Mouse (Mus musculus): ENCODE results near the gene Dusp3. TPM values are rescaled to one million over a fixed set of nuclear protein-coding genes. Genes with fewer than 3 reads are reported as not detected.
A peak's percentile ranks its signal among the peaks of the same experiment; 100 is the strongest.
"Not testable (repeated sequence)": the region's sequence is repeated elsewhere in the genome, so short reads cannot be mapped to it uniquely, and the experiment has no call there.

The Dusp3 gene
- total and polyA plus RNA-seq, 3 experiments: 18.4 to 35.5 (median 29.8) TPM

DNA sequence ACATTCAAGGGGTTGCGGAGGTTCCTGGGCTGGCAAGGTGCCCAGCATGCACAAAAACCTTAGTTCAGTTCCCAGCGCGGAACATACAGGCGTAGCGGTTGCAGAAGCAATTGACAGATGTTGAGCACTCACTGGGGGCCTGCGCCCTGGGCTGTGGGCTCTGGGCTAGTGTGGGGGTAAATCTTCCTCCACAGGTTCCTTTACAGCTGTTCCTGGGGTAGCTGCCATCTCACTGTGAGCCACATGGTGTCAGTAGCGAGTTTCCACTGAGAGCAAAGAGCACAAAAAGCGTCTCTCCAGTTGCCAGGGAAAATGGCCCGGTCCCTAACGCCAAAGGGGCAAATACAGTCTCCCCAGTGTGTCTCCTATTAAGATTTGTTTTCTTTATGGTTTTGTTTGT lies 823 bp downstream of the Dusp3 start (continued):
- no peak for TF ChIP-seq CHD2 (IDR thresholded peaks at IDR 0.05; ENCODE audit: low read length)
- TF ChIP-seq USF1 (IDR thresholded peaks at IDR 0.05; ENCODE audit: low read depth, low read length): 0 out of 2 replicates have a peak, but pooled peaks have one; percentile 8

DNA sequence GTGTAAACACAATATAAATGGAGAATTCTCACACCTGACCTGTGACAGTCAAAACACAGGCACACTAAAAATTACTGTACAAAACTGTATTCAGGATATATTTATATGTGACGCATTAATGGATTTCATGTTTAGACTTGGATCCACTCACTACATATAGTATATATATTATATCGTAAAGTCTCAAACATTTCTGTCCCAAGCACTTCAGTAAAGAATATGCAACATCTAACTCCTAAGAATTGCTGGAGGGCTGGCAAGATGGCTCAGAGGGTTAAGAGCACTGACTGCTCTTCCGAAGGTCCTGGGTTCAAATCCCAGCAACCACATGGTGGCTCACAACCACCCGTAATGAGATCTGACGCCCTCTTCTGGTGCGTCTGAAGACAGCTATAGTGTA lies 1.4 kb downstream of the Dusp3 start:
- not testable (repeated sequence) for H3K9me3 ChIP-seq (replicated peaks; ENCODE audit: insufficient read depth, low read length); H3K27me3 ChIP-seq (ENCODE audit: control insufficient read depth in 1 of 2, insufficient read depth in 2 of 2, low read length in 2 of 2); H3K79me2 ChIP-seq (ENCODE audit: control insufficient read depth, insufficient read depth, low read length, poor library complexity); H3K36me3 ChIP-seq (ENCODE audit: control insufficient read depth in 1 of 2, insufficient read depth in 2 of 2, low read length in 2 of 2)
- peak overlapping the region; percentile 8; the same call in 1 of the 2 replicates for H3K27ac ChIP-seq (ENCODE audit: control insufficient read depth, low read depth, low read length)
- TF ChIP-seq TBP (IDR thresholded peaks at IDR 0.05; ENCODE audit: low read depth, low read length) (peak; percentile 95), ETS1 (IDR thresholded peaks at IDR 0.05; ENCODE audit: low read depth, low read length) (0 out of 2 replicates have a peak, but pooled peaks have one; percentile 14), CTCF (IDR thresholded peaks at IDR 0.05 in 2 of 3, conservative IDR thresholded peaks at IDR 0.05 in 1 of 3; ENCODE audit: control insufficient read depth in 1 of 3, insufficient read depth in 1 of 3, low read depth in 2 of 3, low read length in 3 of 3, poor library complexity in 1 of 3, severe bottlenecking in 1 of 3) (peak in 1 of 3 experiments; percentile 37; a peak in 1 of 6 replicates)
- peak; percentile 57 for DNase-seq (ENCODE audit: low read depth, low spot score)
- H3K9ac ChIP-seq (ENCODE audit: control insufficient read depth, low read depth, low read length, poor library complexity, severe bottlenecking): peak overlapping the region; percentile 78
- peaks cover 0 to 13% of the 10 kb centered on the region in 2 experiments; a peak in 2 of 4 replicates for H3K4me1 ChIP-seq (ENCODE audit: control insufficient read depth in 1 of 2, insufficient read depth in 2 of 2, low read length in 2 of 2)
- H3K4me3 ChIP-seq (ENCODE audit: control insufficient read depth in 1 of 2, insufficient read depth in 1 of 2, low read depth in 2 of 2, low read length in 2 of 2): peak overlapping the region; percentile 69 to 74; a peak in 3 of 4 replicates

DNA sequence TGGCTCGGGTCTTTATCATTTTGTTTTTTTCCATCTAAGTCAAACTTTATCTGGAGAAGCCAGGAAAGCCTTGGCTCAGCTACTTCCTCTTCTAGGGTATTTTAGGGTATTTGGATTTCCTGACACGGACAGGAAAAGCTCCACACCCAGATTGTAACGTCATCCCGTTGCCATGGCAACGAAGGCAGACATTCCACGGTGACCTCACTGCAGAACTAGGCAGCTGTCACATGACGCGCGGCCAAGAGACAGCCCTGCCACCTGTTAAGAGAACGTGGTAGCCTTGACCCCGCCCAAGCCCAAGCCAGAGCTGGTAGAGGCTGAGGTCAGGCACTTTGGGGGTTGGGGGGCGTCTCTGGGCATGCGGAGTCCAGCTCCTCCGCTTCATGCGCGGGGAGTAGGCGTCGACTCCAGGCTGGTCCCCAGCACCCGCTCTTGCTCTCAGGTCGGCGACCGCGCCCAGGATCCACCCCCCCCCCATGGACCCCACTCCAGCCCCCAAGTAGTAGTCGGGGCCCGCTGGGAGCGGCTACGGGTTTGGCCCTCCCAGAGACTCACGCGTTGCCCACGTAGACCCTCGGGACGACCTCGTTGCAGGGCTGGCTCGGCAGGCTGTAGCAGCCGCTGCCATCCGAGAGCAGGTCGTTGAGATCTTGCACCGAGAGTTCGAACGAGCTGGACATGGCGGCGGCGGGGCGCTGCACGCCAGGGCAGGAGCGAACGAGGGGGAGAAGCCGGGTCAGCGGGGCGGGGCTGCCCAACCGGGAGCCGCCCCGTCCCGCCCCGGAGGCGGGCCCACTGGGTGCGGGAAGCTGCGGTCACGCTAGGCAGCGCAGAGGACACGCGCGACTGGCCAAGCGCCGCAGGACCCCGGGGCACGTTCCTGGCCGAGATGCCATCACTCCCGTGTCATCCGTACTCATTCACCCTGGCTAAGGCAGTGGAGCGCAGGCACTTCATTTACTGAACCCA lies 2.5 kb downstream of the Dusp3 start, which contains the start of gene Cfap97d1:
Gene Cfap97d1, plus strand, starts transcription at position 226 of the 972 bp plus-strand sequence.
- Histone ChIP-seq H3K36me3 (ENCODE audit: control insufficient read depth in 1 of 2, insufficient read depth in 2 of 2, low read length in 2 of 2) (peaks cover 0 to 5% of the 10 kb centered on the region in 2 experiments; a peak in 3 of 4 replicates), H3K27me3 (ENCODE audit: control insufficient read depth in 1 of 2, insufficient read depth in 2 of 2, low read length in 2 of 2) (no peaks in the 10 kb centered on the region), H3K27ac (ENCODE audit: control insufficient read depth, low read depth, low read length) (peak within 1 kb of the TSS; percentile 76), H3K79me2 (ENCODE audit: control insufficient read depth, insufficient read depth, low read length, poor library complexity) (peaks cover 2% of the 10 kb centered on the region), H3K9ac (ENCODE audit: control insufficient read depth, low read depth, low read length, poor library complexity, severe bottlenecking) (peak within 1 kb of the TSS; percentile 78), H3K4me3 (ENCODE audit: control insufficient read depth in 1 of 2, insufficient read depth in 1 of 2, low read depth in 2 of 2, low read length in 2 of 2) (peak within 1 kb of the TSS; percentile 69 to 74), H3K4me1 (ENCODE audit: control insufficient read depth in 1 of 2, insufficient read depth in 2 of 2, low read length in 2 of 2) (peaks cover 0 to 13% of the 10 kb centered on the region in 2 experiments; a peak in 2 of 4 replicates), H3K9me3 (replicated peaks; ENCODE audit: insufficient read depth, low read length) (no peaks in the 10 kb centered on the region)
- DNase-seq (ENCODE audit: low read depth, low spot score): peak; percentile 98
- TF ChIP-seq ZKSCAN1 (IDR thresholded peaks at IDR 0.05; ENCODE audit: low read depth, low read length) (no peak), CHD2 (IDR thresholded peaks at IDR 0.05; ENCODE audit: low read length) (no peak), POLR2AphosphoS2 (IDR thresholded peaks at IDR 0.05; ENCODE audit: low read length) (peak; percentile 66; the same call in 1 of the 2 replicates), ELF1 (IDR thresholded peaks at IDR 0.05; ENCODE audit: low read depth, low read length) (peak; percentile 81), NELFE (IDR thresholded peaks at IDR 0.05; ENCODE audit: low read depth, low read length) (peak; percentile 66), TAL1 (IDR thresholded peaks at IDR 0.05; ENCODE audit: low read length) (peak; percentile 82), EP300 (IDR thresholded peaks at IDR 0.05; ENCODE audit: low read depth in 1 of 2, low read length in 2 of 2) (peak; percentile 88 to 89), SMC3 (IDR thresholded peaks at IDR 0.05; ENCODE audit: low read depth, low read length) (no peak), ZMIZ1 (IDR thresholded peaks at IDR 0.05; ENCODE audit: low read depth, low read length) (no peak), BHLHE40 (IDR thresholded peaks at IDR 0.05; ENCODE audit: borderline replicate concordance, low read depth, low read length) (peak; percentile 45; the same call in 1 of the 2 replicates), MAFK (IDR thresholded peaks at IDR 0.05; ENCODE audit: borderline replicate concordance, low read depth, low read length) (no peak), KAT2A (conservative IDR thresholded peaks at IDR 0.05; ENCODE audit: low read depth, low read length) (no peak), POLR2A (IDR thresholded peaks at IDR 0.05; ENCODE audit: control insufficient read depth in 1 of 2, insufficient read depth in 1 of 2, low read depth in 1 of 2, low read length in 2 of 2, poor library complexity in 1 of 2) (peak; percentile 65 to 72; a peak in 3 of 4 replicates), USF2 (IDR thresholded peaks at IDR 0.05; ENCODE audit: borderline replicate concordance in 1 of 2, insufficient read depth in 1 of 2, low read depth in 1 of 2, low read length in 2 of 2) (peak in 1 of 2 experiments; percentile 74; a peak in 2 of 4 replicates), POLR2AphosphoS5 (IDR thresholded peaks at IDR 0.05; ENCODE audit: borderline replicate concordance, low read depth, low read length) (no peak), CTCF (IDR thresholded peaks at IDR 0.05 in 2 of 3, conservative IDR thresholded peaks at IDR 0.05 in 1 of 3; ENCODE audit: control insufficient read depth in 1 of 3, insufficient read depth in 1 of 3, low read depth in 2 of 3, low read length in 3 of 3, poor library complexity in 1 of 3, severe bottlenecking in 1 of 3) (0 out of 6 replicates have a peak, but pooled peaks of 1 of the 3 experiments have one; percentile 8), ZC3H11A (IDR thresholded peaks at IDR 0.05; ENCODE audit: low read depth, low read length) (no peak), MAX (IDR thresholded peaks at IDR 0.05; ENCODE audit: low read length) (peak; percentile 75), USF1 (IDR thresholded peaks at IDR 0.05; ENCODE audit: low read depth, low read length) (peak; percentile 97), UBTF (IDR thresholded peaks at IDR 0.05; ENCODE audit: borderline replicate concordance, insufficient read depth, low read depth, low read length) (no peak), GATA1 (IDR thresholded peaks at IDR 0.05; ENCODE audit: low read depth, low read length) (peak; percentile 90), CHD1 (IDR thresholded peaks at IDR 0.05; ENCODE audit: low read depth, low read length) (no peak), JUND (IDR thresholded peaks at IDR 0.05; ENCODE audit: low read depth, low read length) (no peak)

Data from MEL (cell line).